Mouse (Mus musculus): Measurements from ENCODE around the gene Prdx1.

DNA sequence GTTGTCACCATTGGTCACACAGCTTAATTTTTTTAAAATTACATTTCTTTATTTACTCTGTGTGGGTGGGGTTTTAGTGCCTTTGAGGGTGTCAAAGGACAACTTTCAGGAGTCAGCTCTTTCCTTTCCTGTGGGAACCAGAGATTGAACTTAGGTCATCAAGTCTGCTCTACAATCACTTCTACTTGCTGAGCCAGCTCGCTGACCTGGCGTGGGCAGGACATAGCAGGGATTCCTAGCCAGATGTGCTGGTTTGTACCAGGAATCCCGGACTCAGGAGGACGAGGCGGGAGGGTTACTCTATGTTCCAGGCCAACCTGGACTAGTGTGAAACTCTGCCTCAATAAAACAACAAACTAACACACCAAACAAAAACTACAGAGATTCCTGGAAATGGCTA is 47.0 kb downstream of the Prdx1 start:
- TF ChIP-seq CTCF (IDR thresholded peaks at IDR 0.05; ENCODE audit: borderline replicate concordance, insufficient read depth, low read length) (no peak), POLR2A (IDR thresholded peaks at IDR 0.05; ENCODE audit: low read depth, low read length) (no peak)
